Mouse (Mus musculus): ENCODE measurements at regions not wholly inside any gene's neighbourhood (a gene's known extent, or its start where the extent isn't known, plus 50 kb on each side); places are given as distances from the start of the nearest gene placed in this dataset.
"Not testable (repeated sequence)": the region's sequence is repeated elsewhere in the genome, so short reads cannot be mapped to it uniquely, and the experiment has no call there.

- Histone ChIP-seq H3K4me3 (no peak overlapping the region), H3K9me3 (replicated peaks) (no peaks in the 10 kb centered on the region), H3K27ac (no peak overlapping the region), H3K4me1 (no peaks in the 10 kb centered on the region), H3K27me3 (ENCODE audit: low read depth, poor library complexity, severe bottlenecking) (no peaks in the 10 kb centered on the region), H3K36me3 (no peaks in the 10 kb centered on the region)
- 79% methylated on average over 3 of the region's 3 CpGs for whole genome bisulfite sequencing
- no peak for DNase-seq (ENCODE audit: low spot score)
Observed at GRCm38 (mm10) chr15:5852523-5852922, 447.1 kb upstream of the Dab2 start.

GRCm38 (mm10) chr15:5869289-5869688, 430.3 kb upstream of the Dab2 start:
- Histone ChIP-seq H3K4me3 (no peak overlapping the region; the same call in 1 of the 2 replicates), H3K9me3 (replicated peaks) (no peaks in the 10 kb centered on the region), H3K36me3 (no peaks in the 10 kb centered on the region), H3K27me3 (ENCODE audit: low read depth, poor library complexity, severe bottlenecking) (no peaks in the 10 kb centered on the region), H3K4me1 (peaks cover 14% of the 10 kb centered on the region), H3K27ac (no peak overlapping the region)
- peak; percentile 53 for DNase-seq (ENCODE audit: low spot score)
- WGBS = 26% methylated on average over 12 of the region's 12 CpGs

GRCm38 (mm10) chr15:5869866-5870265, 429.7 kb upstream of the Dab2 start:
- Histone ChIP-seq H3K27me3 (ENCODE audit: low read depth, poor library complexity, severe bottlenecking) (no peaks in the 10 kb centered on the region), H3K4me1 (peaks cover 14% of the 10 kb centered on the region), H3K4me3 (no peak overlapping the region), H3K27ac (no peak overlapping the region), H3K36me3 (no peaks in the 10 kb centered on the region), H3K9me3 (replicated peaks) (no peaks in the 10 kb centered on the region)
- no peak for DNase-seq (ENCODE audit: low spot score)
- 83% methylated on average over 2 of the region's 2 CpGs for WGBS

GRCm38 (mm10) chr15:5872042-5872441, 427.5 kb upstream of the Dab2 start:
- Histone ChIP-seq H3K27me3 (ENCODE audit: low read depth, poor library complexity, severe bottlenecking) (no peaks in the 10 kb centered on the region), H3K4me1 (peaks cover 14% of the 10 kb centered on the region)

GRCm38 (mm10) chr15:5877749-5878148, 421.8 kb upstream of the Dab2 start:
- H3K36me3 ChIP-seq = no peaks in the 10 kb centered on the region
- H3K27me3 ChIP-seq (ENCODE audit: low read depth, poor library complexity, severe bottlenecking) = no peaks in the 10 kb centered on the region
- DNase-seq (ENCODE audit: low spot score) = no peak
- no peaks in the 10 kb centered on the region for H3K4me1 ChIP-seq
- 94% methylated on average over 5 of the region's 5 CpGs for WGBS
- H3K9me3 ChIP-seq (replicated peaks) = no peaks in the 10 kb centered on the region
- H3K4me3 ChIP-seq = no peak overlapping the region
- H3K27ac ChIP-seq = no peak overlapping the region

More at GRCm38 (mm10) chr15:5872042-5872441, 427.5 kb upstream of the Dab2 start:
- Histone ChIP-seq H3K27ac (no peak overlapping the region), H3K4me3 (no peak overlapping the region), H3K36me3 (no peaks in the 10 kb centered on the region), H3K9me3 (replicated peaks) (no peaks in the 10 kb centered on the region)
- 89% methylated on average over 3 of the region's 3 CpGs for WGBS
- no peak for DNase-seq (ENCODE audit: low spot score)

GRCm38 (mm10) chr15:5891188-5891587, 408.4 kb upstream of the Dab2 start:
- WGBS = 93% methylated on average over 3 of the region's 3 CpGs
- no peaks in the 10 kb centered on the region for H3K27me3 ChIP-seq (ENCODE audit: low read depth, poor library complexity, severe bottlenecking)

GRCm38 (mm10) chr15:5892034-5892433, 407.6 kb upstream of the Dab2 start:
- WGBS = 79% methylated on average over 3 of the region's 3 CpGs
- Histone ChIP-seq H3K4me1 (no peaks in the 10 kb centered on the region), H3K27ac (no peak overlapping the region), H3K27me3 (ENCODE audit: low read depth, poor library complexity, severe bottlenecking) (no peaks in the 10 kb centered on the region), H3K4me3 (no peak overlapping the region), H3K36me3 (no peaks in the 10 kb centered on the region), H3K9me3 (replicated peaks) (no peaks in the 10 kb centered on the region)
- DNase-seq (ENCODE audit: low spot score) = no peak

More at GRCm38 (mm10) chr15:5891188-5891587, 408.4 kb upstream of the Dab2 start:
- H3K9me3 ChIP-seq (replicated peaks) = no peaks in the 10 kb centered on the region
- no peak overlapping the region for H3K4me3 ChIP-seq
- no peaks in the 10 kb centered on the region for H3K4me1 ChIP-seq
- no peak overlapping the region for H3K27ac ChIP-seq
- H3K36me3 ChIP-seq = no peaks in the 10 kb centered on the region
- no peak for DNase-seq (ENCODE audit: low spot score)

GRCm38 (mm10) chr15:5895688-5896470, 403.7 kb upstream of the Dab2 start:
- not testable (repeated sequence) for H3K27me3 ChIP-seq (ENCODE audit: low read depth, poor library complexity, severe bottlenecking); H3K27ac ChIP-seq; DNase-seq (ENCODE audit: low spot score); H3K4me3 ChIP-seq; H3K36me3 ChIP-seq; H3K4me1 ChIP-seq; H3K9me3 ChIP-seq (replicated peaks)
- WGBS = 91% methylated on average over 5 of the region's 5 CpGs

GRCm38 (mm10) chr15:5915261-5915660, 384.3 kb upstream of the Dab2 start:
- Histone ChIP-seq H3K4me3 (no peak overlapping the region), H3K36me3 (no peaks in the 10 kb centered on the region), H3K9me3 (replicated peaks) (no peaks in the 10 kb centered on the region), H3K4me1 (no peaks in the 10 kb centered on the region), H3K27ac (no peak overlapping the region), H3K27me3 (ENCODE audit: low read depth, poor library complexity, severe bottlenecking) (no peaks in the 10 kb centered on the region)
- WGBS = 13% methylated on average over 2 of the region's 2 CpGs
- DNase-seq (ENCODE audit: low spot score) = no peak

- H3K9me3 ChIP-seq (replicated peaks) = no peaks in the 10 kb centered on the region
- H3K36me3 ChIP-seq = no peaks in the 10 kb centered on the region
- 35% methylated on average over 4 of the region's 4 CpGs for WGBS
Observed at GRCm38 (mm10) chr15:5920058-5920457, 379.5 kb upstream of the Dab2 start.

GRCm38 (mm10) chr15:5927768-5928167, 371.8 kb upstream of the Dab2 start:
- no peak overlapping the region for H3K27ac ChIP-seq
- no peak overlapping the region for H3K4me3 ChIP-seq
- 75% methylated on average over 3 of the region's 3 CpGs for WGBS
- no peaks in the 10 kb centered on the region for H3K9me3 ChIP-seq (replicated peaks)
- H3K4me1 ChIP-seq = no peaks in the 10 kb centered on the region
- H3K36me3 ChIP-seq = no peaks in the 10 kb centered on the region
- no peak for DNase-seq (ENCODE audit: low spot score)
- H3K27me3 ChIP-seq (ENCODE audit: low read depth, poor library complexity, severe bottlenecking) = no peaks in the 10 kb centered on the region

More at GRCm38 (mm10) chr15:5920058-5920457, 379.5 kb upstream of the Dab2 start:
- H3K4me3 ChIP-seq = no peak overlapping the region
- no peaks in the 10 kb centered on the region for H3K27me3 ChIP-seq (ENCODE audit: low read depth, poor library complexity, severe bottlenecking)
- no peak for DNase-seq (ENCODE audit: low spot score)
- H3K27ac ChIP-seq = no peak overlapping the region
- H3K4me1 ChIP-seq = no peaks in the 10 kb centered on the region

GRCm38 (mm10) chr15:5933586-5933985, 366.0 kb upstream of the Dab2 start:
- WGBS = 60% methylated on average over 3 of the region's 3 CpGs
- Histone ChIP-seq H3K27ac (no peak overlapping the region), H3K4me1 (no peaks in the 10 kb centered on the region), H3K4me3 (no peak overlapping the region), H3K27me3 (ENCODE audit: low read depth, poor library complexity, severe bottlenecking) (no peaks in the 10 kb centered on the region), H3K9me3 (replicated peaks) (no peaks in the 10 kb centered on the region), H3K36me3 (no peaks in the 10 kb centered on the region)
- DNase-seq (ENCODE audit: low spot score) = no peak

- Histone ChIP-seq H3K4me1 (peaks cover 12% of the 10 kb centered on the region; the same call in 1 of the 2 replicates), H3K27me3 (ENCODE audit: low read depth, poor library complexity, severe bottlenecking) (no peaks in the 10 kb centered on the region), H3K36me3 (no peaks in the 10 kb centered on the region), H3K9me3 (replicated peaks) (no peaks in the 10 kb centered on the region), H3K4me3 (no peak overlapping the region), H3K27ac (no peak overlapping the region)
- no peak for DNase-seq (ENCODE audit: low spot score)
- 8% methylated on average over 2 of the region's 2 CpGs for WGBS
Observed at GRCm38 (mm10) chr15:5940945-5941344, 358.6 kb upstream of the Dab2 start.
